Comparison of ENCODE assay signal across 11 mouse cellular contexts in genomic region chr8:77451466-77452382, GRCm38 (mm10).
DNase-seq lines count a peak whose midpoint lies in the region; ATAC-seq and TF ChIP-seq lines count a peak whose summit lies in the region.
"Had no signal": no experiment of that assay in that cellular context is flagged by ENCODE, and none has a peak within 500 bp of the region (broad histone marks: within the 10 kb centered on the region; RNA-seq: fewer than 3 reads in every experiment).

No protein-coding gene starts in this region.

- no peaks in the 10 kb centered on the region for H3K79me2 ChIP-seq in liver, adult 2 months (ENCODE audit: control insufficient read depth, insufficient read depth, low read length)

- no peaks in the 10 kb centered on the region for H3K27me3 ChIP-seq in liver, adult 2 months (ENCODE audit: control insufficient read depth, insufficient read depth, low read length)
- H3K27me3 ChIP-seq in intestine, embryonic 16.5 days (replicated peaks; ENCODE audit: control insufficient read depth, insufficient read depth, low read length), result no peaks in the 10 kb centered on the region
- H3K27me3 ChIP-seq: heart, embryonic 15.5 days; limb, embryonic 13.5 days had no signal

- H3K9ac ChIP-seq in liver, adult 2 months (ENCODE audit: low read depth, low read length), result no peak overlapping the region
- no peak overlapping the region for H3K9ac ChIP-seq in intestine, embryonic 16.5 days (ENCODE audit: low read depth, low read length)
- H3K9ac ChIP-seq: heart, embryonic 15.5 days; limb, embryonic 13.5 days had no signal

- peak; percentile 33 for DNase-seq in liver, adult 2 months (ENCODE audit: extremely low read depth, low read depth, low spot score)
- DNase-seq in liver, result no peak
- peak; percentile 67 for DNase-seq in skeletal muscle tissue, adult 2 months (ENCODE audit: low read depth, low spot score)
- DNase-seq in left cerebral cortex, adult 18-20 months (ENCODE audit: low spot score in 2 of 2), result no peak
- DNase-seq: adrenal gland, postnatal 36 days; cerebellum, adult 2 months had no signal

- ATAC-seq in CD4-positive, CD25-positive, alpha-beta regulatory T cell, adult 4 months, result peak; percentile 83
- ATAC-seq in granulocyte monocyte progenitor cell, adult 5-6 weeks (replicated peaks; ENCODE audit: poor library complexity, severe bottlenecking), result peak; percentile 80
- no peak for ATAC-seq in intestine, embryonic 16.5 days

- 87% methylated on average over 21 of the region's 21 CpGs for WGBS in liver, adult 2 months
- 92% methylated on average over 21 of the region's 21 CpGs for WGBS in intestine, embryonic 16.5 days

- TF ChIP-seq POLR2A in liver, adult 2 months (IDR thresholded peaks at IDR 0.05; ENCODE audit: extremely low read depth, insufficient read depth, low read length), result no peak

- H3K4me3 ChIP-seq in liver, adult 2 months (ENCODE audit: insufficient read depth, low read depth, low read length), result no peak overlapping the region
- H3K4me3 ChIP-seq in intestine, embryonic 16.5 days (ENCODE audit: low read length), result no peak overlapping the region
- H3K4me3 ChIP-seq: heart, embryonic 15.5 days; limb, embryonic 13.5 days had no signal

- H3K4me2 ChIP-seq in intestine, embryonic 16.5 days (ENCODE audit: low read depth, low read length), result no peak overlapping the region
- H3K4me2 ChIP-seq: heart, embryonic 15.5 days; limb, embryonic 13.5 days had no signal

- H3K4me1 ChIP-seq in liver, adult 2 months (ENCODE audit: control insufficient read depth, insufficient read depth, low read length), result no peaks in the 10 kb centered on the region
- no peaks in the 10 kb centered on the region for H3K4me1 ChIP-seq in intestine, embryonic 16.5 days (ENCODE audit: control insufficient read depth, insufficient read depth, low read length)
- H3K4me1 ChIP-seq: limb, embryonic 13.5 days had no signal

- peaks cover 26% of the 10 kb centered on the region for H3K9me3 ChIP-seq in intestine, embryonic 16.5 days (ENCODE audit: control insufficient read depth, low read length)

- no peak overlapping the region for H3K27ac ChIP-seq in liver, adult 2 months (replicated peaks; ENCODE audit: insufficient read depth, low read depth, low read length)
- H3K27ac ChIP-seq in intestine, embryonic 16.5 days (ENCODE audit: low read length), result no peak overlapping the region
- H3K27ac ChIP-seq: heart, embryonic 15.5 days; limb, embryonic 13.5 days had no signal

- no peak for TF ChIP-seq CTCF in liver, adult 2 months (IDR thresholded peaks at IDR 0.05; ENCODE audit: low read depth, low read length)

- H3K36me3 ChIP-seq in liver, adult 2 months (ENCODE audit: control insufficient read depth, insufficient read depth, low read length), result no peaks in the 10 kb centered on the region
- H3K36me3 ChIP-seq in intestine, embryonic 16.5 days (ENCODE audit: control insufficient read depth, insufficient read depth, low read length), result peaks cover 28% of the 10 kb centered on the region

Comparison
In these comparisons a context has a peak if more than half of its experiments do, and no peak if none do; other contexts are left out.
1. DNase-seq: peak in liver, adult 2 months (single experiment) and skeletal muscle tissue, adult 2 months (single experiment); none in liver (single experiment) and left cerebral cortex, adult 18-20 months (0 of 2).